Mouse (Mus musculus): ENCODE measurements around the gene Tlr5. TPM values are rescaled to one million over a fixed set of nuclear protein-coding genes. Genes with fewer than 3 reads are reported as not detected.

Tlr5 gene
- polyA plus RNA-seq, 1 experiment from 2014 or later, result 0.09 TPM

DNA sequence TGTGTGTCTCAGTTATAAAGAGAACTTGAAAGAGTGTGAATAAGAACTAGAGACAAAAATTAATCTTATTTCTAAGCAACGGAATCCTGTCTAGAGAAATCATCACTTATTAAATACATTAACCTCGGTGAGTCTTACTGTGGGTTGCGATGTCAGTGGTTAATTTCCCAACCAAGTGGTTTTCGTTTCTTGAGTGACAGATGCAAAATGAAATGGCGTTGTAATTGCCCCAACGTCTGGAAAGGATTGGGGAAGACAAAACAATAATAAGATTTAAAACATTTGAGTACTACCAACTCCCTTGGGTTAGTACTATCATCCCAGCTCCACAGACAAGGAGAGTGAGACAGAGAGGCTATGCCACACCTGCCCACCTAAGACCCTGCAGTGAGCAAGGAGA, 9.0 kb upstream of the Tlr5 start:
- 76% methylated on average over 6 of the region's 6 CpGs for WGBS
- Histone ChIP-seq H3K9ac (replicated peaks; ENCODE audit: low read depth, low read length) (no peak overlapping the region), H3K27me3 (replicated peaks; ENCODE audit: control insufficient read depth, insufficient read depth, low read length) (no peaks in the 10 kb centered on the region), H3K36me3 (ENCODE audit: control insufficient read depth, insufficient read depth) (no peaks in the 10 kb centered on the region), H3K4me3 (replicated peaks; ENCODE audit: low read length) (no peak overlapping the region), H3K9me3 (ENCODE audit: control insufficient read depth, low read length) (no peaks in the 10 kb centered on the region), H3K4me2 (ENCODE audit: low read length) (no peak overlapping the region), H3K4me1 (replicated peaks; ENCODE audit: control insufficient read depth, insufficient read depth, low read length) (0 out of 2 replicates have a peak, but pooled peaks cover 3% of the 10 kb centered on the region), H3K27ac (ENCODE audit: low read length) (no peak overlapping the region)
- ATAC-seq, result no peak

GRCm38 (mm10) chr1:182951298-182951697, 3.3 kb upstream of the Tlr5 start:
- Histone ChIP-seq H3K27ac (ENCODE audit: low read length) (no peak overlapping the region), H3K4me2 (ENCODE audit: low read length) (no peak overlapping the region), H3K27me3 (replicated peaks; ENCODE audit: control insufficient read depth, insufficient read depth, low read length) (0 out of 2 replicates have a peak, but pooled peaks cover 2% of the 10 kb centered on the region), H3K9me3 (ENCODE audit: control insufficient read depth, low read length) (no peaks in the 10 kb centered on the region), H3K36me3 (ENCODE audit: control insufficient read depth, insufficient read depth) (no peaks in the 10 kb centered on the region), H3K9ac (replicated peaks; ENCODE audit: low read depth, low read length) (no peak overlapping the region), H3K4me3 (replicated peaks; ENCODE audit: low read length) (no peak overlapping the region), H3K4me1 (replicated peaks; ENCODE audit: control insufficient read depth, insufficient read depth, low read length) (peaks cover 13% of the 10 kb centered on the region)
- WGBS, result 80% methylated on average over 9 of the region's 9 CpGs
- no peak for ATAC-seq

DNA sequence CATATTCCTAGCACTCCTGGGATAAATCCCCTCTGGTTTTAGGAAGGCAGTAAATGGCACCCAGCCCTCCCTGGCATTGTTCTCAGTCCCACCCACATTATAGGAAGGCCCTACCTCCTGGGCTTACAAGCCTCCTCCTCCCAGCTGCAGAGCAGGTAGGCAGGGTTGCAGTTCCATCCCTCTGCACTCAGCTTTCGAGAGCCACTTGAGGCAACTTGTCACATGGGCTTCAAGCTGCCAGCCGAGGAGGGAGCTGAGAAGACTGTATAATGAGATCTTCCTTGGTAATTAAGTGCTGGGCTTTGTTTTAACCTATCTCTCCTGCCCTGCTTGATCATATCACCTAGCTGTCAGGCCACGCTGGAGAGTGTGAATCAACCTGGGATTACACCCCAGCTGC, 1.4 kb upstream of the Tlr5 start:
- H3K4me2 ChIP-seq (ENCODE audit: low read length), result no peak overlapping the region
- no peak overlapping the region for H3K4me3 ChIP-seq (replicated peaks; ENCODE audit: low read length)
- H3K27ac ChIP-seq (ENCODE audit: low read length), result no peak overlapping the region
- no peaks in the 10 kb centered on the region for H3K36me3 ChIP-seq (ENCODE audit: control insufficient read depth, insufficient read depth)
- ATAC-seq, result peak; percentile 66
- H3K4me1 ChIP-seq (replicated peaks; ENCODE audit: control insufficient read depth, insufficient read depth, low read length), result peaks cover 13% of the 10 kb centered on the region
- H3K9me3 ChIP-seq (ENCODE audit: control insufficient read depth, low read length), result no peaks in the 10 kb centered on the region
- H3K9ac ChIP-seq (replicated peaks; ENCODE audit: low read depth, low read length), result no peak overlapping the region
- WGBS, result 20% methylated on average over 3 of the region's 3 CpGs
- peaks cover 2% of the 10 kb centered on the region; the same call in 1 of the 2 replicates for H3K27me3 ChIP-seq (replicated peaks; ENCODE audit: control insufficient read depth, insufficient read depth, low read length)

GRCm38 (mm10) chr1:182953667-182954066, 921 bp upstream of the Tlr5 start:
- no peak overlapping the region for H3K27ac ChIP-seq (ENCODE audit: low read length)
- peaks cover 2% of the 10 kb centered on the region; the same call in 1 of the 2 replicates for H3K27me3 ChIP-seq (replicated peaks; ENCODE audit: control insufficient read depth, insufficient read depth, low read length)
- H3K4me3 ChIP-seq (replicated peaks; ENCODE audit: low read length), result no peak overlapping the region
- H3K9ac ChIP-seq (replicated peaks; ENCODE audit: low read depth, low read length), result no peak overlapping the region
- H3K4me2 ChIP-seq (ENCODE audit: low read length), result no peak overlapping the region
- peaks cover 13% of the 10 kb centered on the region for H3K4me1 ChIP-seq (replicated peaks; ENCODE audit: control insufficient read depth, insufficient read depth, low read length)
- ATAC-seq, result no peak
- H3K36me3 ChIP-seq (ENCODE audit: control insufficient read depth, insufficient read depth), result no peaks in the 10 kb centered on the region
- 80% methylated on average over 4 of the region's 4 CpGs for whole genome bisulfite sequencing
- H3K9me3 ChIP-seq (ENCODE audit: control insufficient read depth, low read length), result no peaks in the 10 kb centered on the region

DNA sequence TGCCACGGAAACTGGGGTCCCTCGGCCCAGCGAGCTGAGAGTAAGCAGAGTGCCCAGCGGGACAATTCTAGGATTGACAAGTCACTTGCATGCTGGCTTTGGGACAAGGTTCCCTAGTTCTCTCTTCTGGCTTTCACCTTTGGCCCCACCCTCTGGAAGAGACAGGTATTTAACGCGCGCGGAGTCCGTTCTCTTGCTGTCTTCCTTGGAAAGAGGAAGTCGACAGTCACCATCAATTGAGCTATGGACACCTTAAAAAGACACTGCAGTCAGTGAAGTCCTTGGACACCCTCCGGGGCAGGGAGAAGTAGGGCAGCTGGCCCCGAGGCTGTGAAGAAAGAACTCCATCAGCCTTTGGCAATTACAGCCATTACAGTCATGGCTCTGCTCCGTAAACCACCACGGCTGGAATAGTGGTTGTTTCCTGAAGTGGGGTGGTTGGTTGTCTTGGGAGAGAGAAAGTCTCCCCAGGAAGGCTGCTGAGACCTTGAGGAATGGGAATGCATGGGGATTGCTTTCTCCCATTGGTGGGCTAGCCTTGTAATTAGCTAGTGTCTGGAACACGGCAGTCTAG, 546 bp downstream of the Tlr5 start:
- Histone ChIP-seq H3K9ac (replicated peaks; ENCODE audit: low read depth, low read length) (peak overlapping the region; percentile 51), H3K4me1 (replicated peaks; ENCODE audit: control insufficient read depth, insufficient read depth, low read length) (peaks cover 24% of the 10 kb centered on the region), H3K36me3 (ENCODE audit: control insufficient read depth, insufficient read depth) (no peaks in the 10 kb centered on the region), H3K27me3 (replicated peaks; ENCODE audit: control insufficient read depth, insufficient read depth, low read length) (peaks cover 2% of the 10 kb centered on the region; the same call in 1 of the 2 replicates), H3K4me3 (replicated peaks; ENCODE audit: low read length) (peak overlapping the region; percentile 39), H3K4me2 (ENCODE audit: low read length) (peak overlapping the region; percentile 64), H3K27ac (ENCODE audit: low read length) (no peak overlapping the region), H3K9me3 (ENCODE audit: control insufficient read depth, low read length) (no peaks in the 10 kb centered on the region)
- 27% methylated on average over 15 of the region's 15 CpGs for WGBS
- no peak for ATAC-seq

GRCm38 (mm10) chr1:182956186-182956960, 1.8 kb downstream of the Tlr5 start:
- H3K27me3 ChIP-seq (replicated peaks; ENCODE audit: control insufficient read depth, insufficient read depth, low read length), result peaks cover 7% of the 10 kb centered on the region; the same call in 1 of the 2 replicates
- H3K9me3 ChIP-seq (ENCODE audit: control insufficient read depth, low read length), result no peaks in the 10 kb centered on the region
- H3K4me2 ChIP-seq (ENCODE audit: low read length), result no peak overlapping the region
- H3K9ac ChIP-seq (replicated peaks; ENCODE audit: low read depth, low read length), result no peak overlapping the region
- no peak overlapping the region for H3K4me3 ChIP-seq (replicated peaks; ENCODE audit: low read length)
- WGBS, result 60% methylated on average over 12 of the region's 12 CpGs
- no peaks in the 10 kb centered on the region for H3K36me3 ChIP-seq (ENCODE audit: control insufficient read depth, insufficient read depth)
- H3K4me1 ChIP-seq (replicated peaks; ENCODE audit: control insufficient read depth, insufficient read depth, low read length), result peaks cover 26% of the 10 kb centered on the region
- ATAC-seq, result no peak
- H3K27ac ChIP-seq (ENCODE audit: low read length), result no peak overlapping the region

- no peak overlapping the region for H3K9ac ChIP-seq (replicated peaks; ENCODE audit: low read depth, low read length)
- no peak overlapping the region for H3K4me2 ChIP-seq (ENCODE audit: low read length)
- WGBS, result 87% methylated on average over 16 of the region's 16 CpGs
- H3K27ac ChIP-seq (ENCODE audit: low read length), result no peak overlapping the region
- no peak for ATAC-seq
- H3K27me3 ChIP-seq (replicated peaks; ENCODE audit: control insufficient read depth, insufficient read depth, low read length), result peaks cover 7% of the 10 kb centered on the region; the same call in 1 of the 2 replicates
- H3K4me3 ChIP-seq (replicated peaks; ENCODE audit: low read length), result no peak overlapping the region
- no peaks in the 10 kb centered on the region for H3K36me3 ChIP-seq (ENCODE audit: control insufficient read depth, insufficient read depth)
- peaks cover 26% of the 10 kb centered on the region for H3K4me1 ChIP-seq (replicated peaks; ENCODE audit: control insufficient read depth, insufficient read depth, low read length)
- no peaks in the 10 kb centered on the region for H3K9me3 ChIP-seq (ENCODE audit: control insufficient read depth, low read length)
Measured at GRCm38 (mm10) chr1:182957001-182957757, 2.6 kb downstream of the Tlr5 start.

DNA sequence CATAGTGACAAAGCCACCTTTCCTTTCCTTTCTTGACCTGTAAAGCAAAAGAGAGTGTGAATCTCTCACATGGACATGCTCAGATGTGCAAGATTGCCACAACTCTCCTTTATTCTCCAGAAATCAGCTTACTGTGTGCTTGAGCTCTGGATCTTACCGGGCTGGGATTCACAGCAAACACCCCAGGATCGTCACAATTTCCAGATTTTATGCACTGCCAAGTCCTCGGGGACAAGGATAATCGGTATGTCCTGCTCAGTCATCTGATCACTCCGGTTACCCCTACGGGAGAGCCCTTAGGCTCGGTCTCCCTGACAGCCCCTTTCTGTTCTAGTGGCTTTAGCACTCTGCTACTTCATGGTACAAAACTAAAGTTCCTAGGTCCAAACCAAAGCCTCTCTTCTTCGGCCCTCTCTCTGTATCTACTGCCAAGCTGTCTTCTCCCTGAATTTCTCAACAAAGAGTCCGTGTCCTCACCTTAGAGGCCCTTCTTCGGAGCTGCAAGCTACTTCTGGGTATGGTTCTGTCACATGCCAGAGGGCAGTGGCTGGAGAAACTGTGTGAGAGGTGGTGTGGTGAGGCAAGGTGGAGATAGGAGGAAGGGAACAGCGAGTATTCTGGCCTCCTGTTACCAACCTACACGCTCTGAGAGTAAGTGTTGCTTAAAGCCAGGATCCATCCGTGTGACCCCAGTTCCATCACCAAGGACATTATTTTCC, 3.4 kb downstream of the Tlr5 start:
- Histone ChIP-seq H3K4me2 (ENCODE audit: low read length) (no peak overlapping the region), H3K4me3 (replicated peaks; ENCODE audit: low read length) (no peak overlapping the region), H3K4me1 (replicated peaks; ENCODE audit: control insufficient read depth, insufficient read depth, low read length) (peaks cover 25% of the 10 kb centered on the region), H3K27me3 (replicated peaks; ENCODE audit: control insufficient read depth, insufficient read depth, low read length) (peaks cover 7% of the 10 kb centered on the region; the same call in 1 of the 2 replicates), H3K36me3 (ENCODE audit: control insufficient read depth, insufficient read depth) (no peaks in the 10 kb centered on the region), H3K27ac (ENCODE audit: low read length) (no peak overlapping the region), H3K9ac (replicated peaks; ENCODE audit: low read depth, low read length) (no peak overlapping the region), H3K9me3 (ENCODE audit: control insufficient read depth, low read length) (no peaks in the 10 kb centered on the region)
- ATAC-seq, result no peak
- WGBS, result 85% methylated on average over 13 of the region's 13 CpGs
